Mouse (Mus musculus) testis, adult 2 months (tissue): ENCODE measurements around the gene Tigar.

Source experiments
- CTCF ChIP-seq: fragments of 200-500 bp; IDR thresholded peaks from 2 replicates; pipeline ENCODE4 v1.5.1; 2012; ENCODE audit warnings: low read depth, mild to moderate bottlenecking, inconsistent platforms, low read length, moderate library complexity; ENCODE audit not compliant: control insufficient read depth, insufficient read depth, insufficient replicate concordance
- POLR2A ChIP-seq: fragments of 200-500 bp; IDR thresholded peaks from 2 replicates; pipeline ENCODE4 v1.6.1; 2012; ENCODE audit warnings: low read depth, mild to moderate bottlenecking, inconsistent platforms, low read length, moderate library complexity; ENCODE audit not compliant: control insufficient read depth

GRCm38 (mm10) chr6:127056990-127057588, 52.3 kb downstream of the Tigar start:
- TF ChIP-seq POLR2A (no peak), CTCF (no peak)
